Mouse (Mus musculus) urinary bladder, postnatal 14 days (tissue): Measurements from ENCODE around the gene Gm42421.

Experiments
- DNase-seq: peaks from one replicate; pipeline ENCODE4 v3.0.0; 2021; ENCODE audit warnings: low spot score

Gm42421 gene

GRCm38 (mm10) chr5:143936156-143936555 is 8.2 kb downstream of the Gm42421 start:
- no peak for DNase-seq

- no peak for DNase-seq
Measured at GRCm38 (mm10) chr5:143941588-143941987, 13.6 kb downstream of the Gm42421 start.

GRCm38 (mm10) chr5:143943231-143944125 is 15.5 kb downstream of the Gm42421 start:
- no peak for DNase-seq

GRCm38 (mm10) chr5:143948361-143948760 is 20.4 kb downstream of the Gm42421 start:
- no peak for DNase-seq

- no peak for DNase-seq
Measured at GRCm38 (mm10) chr5:143950016-143950415, 22.0 kb downstream of the Gm42421 start.

GRCm38 (mm10) chr5:143957101-143957500 is 29.1 kb downstream of the Gm42421 start:
- DNase-seq: no peak

GRCm38 (mm10) chr5:143959551-143959950 is 31.6 kb downstream of the Gm42421 start:
- DNase-seq: no peak

- DNase-seq: no peak
Measured at GRCm38 (mm10) chr5:143961176-143961575, 33.2 kb downstream of the Gm42421 start.

- no peak for DNase-seq
Measured at GRCm38 (mm10) chr5:143965586-143966345, 37.8 kb downstream of the Gm42421 start.

GRCm38 (mm10) chr5:143966671-143967070 is 38.7 kb downstream of the Gm42421 start:
- no peak for DNase-seq

GRCm38 (mm10) chr5:143972628-143973027 is 44.7 kb downstream of the Gm42421 start:
- no peak for DNase-seq

- peak; percentile 59 for DNase-seq
Measured at GRCm38 (mm10) chr5:143974931-143975630, 47.1 kb downstream of the Gm42421 start.

GRCm38 (mm10) chr5:143975631-143975933 is 47.6 kb downstream of the Gm42421 start:
- DNase-seq: no peak

GRCm38 (mm10) chr5:143976232-143976631 is 48.3 kb downstream of the Gm42421 start:
- no peak for DNase-seq

- no peak for DNase-seq
Measured at GRCm38 (mm10) chr5:143976726-143977431, 48.9 kb downstream of the Gm42421 start.

- peak; percentile 24 for DNase-seq
Measured at GRCm38 (mm10) chr5:143980858-143981257, 52.9 kb downstream of the Gm42421 start.

- no peak for DNase-seq
Measured at GRCm38 (mm10) chr5:143982361-143982760, 54.4 kb downstream of the Gm42421 start.

- no peak for DNase-seq
Measured at GRCm38 (mm10) chr5:143985381-143985780, 57.4 kb downstream of the Gm42421 start.
